Mouse (Mus musculus) midbrain, embryonic 11.5 days (tissue): ENCODE results near the gene Rims4. TPM values are rescaled to one million over a fixed set of nuclear protein-coding genes. Genes with fewer than 3 reads are reported as not detected.

Experiments used
- ATAC-seq: fragments of 200-750 bp; cut with Nextera tagmentation; 2 replicates; pipeline ENCODE4 v1.8.0; 2017; ENCODE audit warnings: moderate TSS enrichment, moderate library complexity; ENCODE audit not compliant: low FRiP score
- DNase-seq: peaks from one replicate; pipeline ENCODE4 v3.0.0; 2015; ENCODE audit warnings: low spot score; ENCODE audit errors: missing footprints
- H3K27ac ChIP-seq: fragments of 300-500 bp; sonication (generic); 2 replicates; pipeline ENCODE4 v1.5.1; 2014; ENCODE audit warnings: low read depth, low read length
- H3K27me3 ChIP-seq: fragments of 300-500 bp; sonication (generic); 2 replicates; pipeline ENCODE4 v1.6.1; 2014; ENCODE audit warnings: mild to moderate bottlenecking, low read length, moderate library complexity, mixed read lengths; ENCODE audit not compliant: control insufficient read depth, insufficient read depth
- H3K36me3 ChIP-seq: fragments of 300-500 bp; sonication (generic); 2 replicates; pipeline ENCODE4 v1.6.1; 2014; ENCODE audit warnings: mild to moderate bottlenecking, low read length, moderate library complexity, mixed read lengths; ENCODE audit not compliant: control insufficient read depth, insufficient read depth
- H3K4me1 ChIP-seq: fragments of 300-500 bp; sonication (generic); 2 replicates; pipeline ENCODE4 v1.6.1; 2014; ENCODE audit warnings: low read length; ENCODE audit not compliant: control insufficient read depth, insufficient read depth
- H3K4me2 ChIP-seq: fragments of 300-500 bp; sonication (generic); 2 replicates; pipeline ENCODE4 v1.6.1; 2014; ENCODE audit warnings: mild to moderate bottlenecking, moderate library complexity
- H3K4me3 ChIP-seq: fragments of 300-500 bp; sonication (generic); 2 replicates; pipeline ENCODE4 v1.5.1; 2014; ENCODE audit warnings: low read depth, low read length
- H3K9ac ChIP-seq: fragments of 300-500 bp; sonication (generic); 2 replicates; pipeline ENCODE4 v1.6.1; 2014; ENCODE audit warnings: low read length
- H3K9me3 ChIP-seq: fragments of 300-500 bp; sonication (generic); 2 replicates; pipeline ENCODE4 v1.6.1; 2016; ENCODE audit warnings: low read length; ENCODE audit not compliant: control insufficient read depth
- WGBS: fragments of 180-500 bp; shearing (Covaris S2); extraction: QIAGEN DNeasy Blood & Tissue Kit; methylation state at CpG from one replicate; pipeline ENCODE4 v1.1.7; 2014; 5-methylcytosine and 5-hydroxymethylcytosine counted together
- polyA plus RNA-seq: library from polyadenylated mRNA; unstranded; fragments of >200 nt; fragmentation: Nextera tagmentation; extraction: Ambion mirVana; gene quantifications from 2 replicates; pipeline ENCODE4 v1.2.1, GENCODE M21; 2014

The Rims4 gene
- polyA plus RNA-seq, 1 experiment from 2014 or later = 1.1 TPM

- Histone ChIP-seq H3K4me3 (no peak overlapping the region), H3K27me3 (no peaks in the 10 kb centered on the region), H3K4me1 (no peaks in the 10 kb centered on the region), H3K27ac (no peak overlapping the region), H3K9ac (no peak overlapping the region), H3K9me3 (no peaks in the 10 kb centered on the region), H3K36me3 (no peaks in the 10 kb centered on the region), H3K4me2 (no peak overlapping the region)
- ATAC-seq (no peak), DNase-seq (no peak)
- WGBS = 72% methylated on average over 17 of the region's 17 CpGs
Observed at GRCm38 (mm10) chr2:163882859-163883652, 35.4 kb downstream of the Rims4 start.

- ATAC-seq (no peak), DNase-seq (no peak)
- Histone ChIP-seq H3K36me3 (no peaks in the 10 kb centered on the region), H3K27ac (no peak overlapping the region), H3K27me3 (no peaks in the 10 kb centered on the region), H3K9ac (no peak overlapping the region), H3K4me2 (no peak overlapping the region), H3K4me3 (no peak overlapping the region), H3K9me3 (no peaks in the 10 kb centered on the region), H3K4me1 (peaks cover 1% of the 10 kb centered on the region)
- WGBS = 87% methylated on average over 6 of the region's 6 CpGs
Observed at GRCm38 (mm10) chr2:163880891-163881290, 37.6 kb downstream of the Rims4 start.

- DNase-seq (no peak), ATAC-seq (no peak)
- Histone ChIP-seq H3K9ac (no peak overlapping the region), H3K27ac (no peak overlapping the region), H3K36me3 (no peaks in the 10 kb centered on the region), H3K4me2 (no peak overlapping the region), H3K4me1 (peaks cover 15% of the 10 kb centered on the region), H3K9me3 (no peaks in the 10 kb centered on the region), H3K27me3 (no peaks in the 10 kb centered on the region), H3K4me3 (no peak overlapping the region)
- 79% methylated on average over 14 of the region's 14 CpGs for WGBS
Observed at GRCm38 (mm10) chr2:163876830-163877498, 41.5 kb downstream of the Rims4 start.

- 78% methylated on average over 7 of the region's 7 CpGs for WGBS
- DNase-seq (no peak), ATAC-seq (no peak)
- Histone ChIP-seq H3K9me3 (no peaks in the 10 kb centered on the region), H3K9ac (peak overlapping the region; percentile 1; the same call in 1 of the 2 replicates), H3K4me2 (no peak overlapping the region), H3K36me3 (no peaks in the 10 kb centered on the region), H3K27ac (no peak overlapping the region; the same call in 1 of the 2 replicates), H3K4me3 (no peak overlapping the region), H3K27me3 (no peaks in the 10 kb centered on the region), H3K4me1 (peaks cover 15% of the 10 kb centered on the region)
Observed at GRCm38 (mm10) chr2:163875484-163875883, 43.0 kb downstream of the Rims4 start.

GRCm38 (mm10) chr2:163874877-163875276, 43.6 kb downstream of the Rims4 start:
- H3K27ac ChIP-seq = peak overlapping the region; percentile 2; the same call in 1 of the 2 replicates
- DNase-seq (peak; percentile 89), ATAC-seq (peak; percentile 79)
- 15% methylated on average over 5 of the region's 5 CpGs for WGBS
- no peaks in the 10 kb centered on the region for H3K9me3 ChIP-seq
- H3K4me2 ChIP-seq = no peak overlapping the region
- H3K9ac ChIP-seq = no peak overlapping the region
- no peaks in the 10 kb centered on the region for H3K27me3 ChIP-seq
- no peaks in the 10 kb centered on the region for H3K36me3 ChIP-seq
- no peak overlapping the region for H3K4me3 ChIP-seq
- peaks cover 15% of the 10 kb centered on the region for H3K4me1 ChIP-seq

GRCm38 (mm10) chr2:163871906-163872305, 46.6 kb downstream of the Rims4 start:
- Histone ChIP-seq H3K4me1 (peaks cover 15% of the 10 kb centered on the region), H3K9ac (no peak overlapping the region), H3K27me3 (no peaks in the 10 kb centered on the region), H3K27ac (no peak overlapping the region), H3K4me2 (no peak overlapping the region), H3K36me3 (no peaks in the 10 kb centered on the region), H3K4me3 (no peak overlapping the region), H3K9me3 (no peaks in the 10 kb centered on the region)
- 75% methylated on average over 3 of the region's 3 CpGs for WGBS
- ATAC-seq (no peak), DNase-seq (no peak)

- H3K9me3 ChIP-seq = no peaks in the 10 kb centered on the region
- no peak for ATAC-seq
- H3K4me1 ChIP-seq = peaks cover 15% of the 10 kb centered on the region
- H3K27ac ChIP-seq = no peak overlapping the region
- H3K9ac ChIP-seq = no peak overlapping the region
- WGBS = 83% methylated on average over 4 of the region's 4 CpGs
- no peak overlapping the region for H3K4me2 ChIP-seq
- no peaks in the 10 kb centered on the region for H3K27me3 ChIP-seq
- no peak overlapping the region for H3K4me3 ChIP-seq
- H3K36me3 ChIP-seq = no peaks in the 10 kb centered on the region
- DNase-seq = no peak
Observed at GRCm38 (mm10) chr2:163871266-163871665, 47.2 kb downstream of the Rims4 start.

GRCm38 (mm10) chr2:163869783-163870182, 48.7 kb downstream of the Rims4 start:
- H3K4me3 ChIP-seq = no peak overlapping the region
- no peaks in the 10 kb centered on the region for H3K36me3 ChIP-seq
- H3K4me2 ChIP-seq = no peak overlapping the region
- H3K9ac ChIP-seq = no peak overlapping the region
- DNase-seq = no peak
- no peak overlapping the region for H3K27ac ChIP-seq
- H3K9me3 ChIP-seq = no peaks in the 10 kb centered on the region
- peaks cover 3% of the 10 kb centered on the region for H3K4me1 ChIP-seq
- ATAC-seq = no peak
- WGBS = 67% methylated on average over 5 of the region's 5 CpGs
- H3K27me3 ChIP-seq = no peaks in the 10 kb centered on the region

GRCm38 (mm10) chr2:163866061-163866460, 52.4 kb downstream of the Rims4 start:
- no peaks in the 10 kb centered on the region for H3K9me3 ChIP-seq
- DNase-seq (no peak), ATAC-seq (no peak)
- no peaks in the 10 kb centered on the region for H3K27me3 ChIP-seq
- no peak overlapping the region for H3K4me2 ChIP-seq
- no peaks in the 10 kb centered on the region for H3K4me1 ChIP-seq
- H3K4me3 ChIP-seq = no peak overlapping the region
- no peak overlapping the region for H3K27ac ChIP-seq
- WGBS = 90% methylated on average over 9 of the region's 9 CpGs
- no peak overlapping the region for H3K9ac ChIP-seq
- H3K36me3 ChIP-seq = no peaks in the 10 kb centered on the region
